Mouse (Mus musculus): ENCODE results near the gene Fam71a.

Fam71a gene

DNA sequence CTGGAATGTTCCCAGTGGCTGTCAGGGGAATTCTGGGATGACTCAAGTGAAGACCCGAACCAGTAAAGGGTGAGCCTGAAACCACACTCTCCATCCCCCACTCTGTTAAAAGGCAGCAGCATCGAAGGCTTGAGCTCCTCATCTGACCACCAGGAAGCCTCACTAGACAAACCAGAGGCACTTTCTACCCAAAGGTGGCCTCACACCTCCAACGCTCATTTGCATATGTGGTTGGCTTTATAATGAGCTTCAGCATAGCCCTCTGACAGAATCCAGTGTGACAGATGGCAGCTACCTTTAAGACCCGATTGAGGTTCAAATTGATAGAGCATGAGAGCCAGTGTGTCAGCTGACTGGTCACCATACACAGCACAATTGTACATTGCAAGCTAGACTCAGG is 40.3 kb downstream of the Fam71a start:
- DNase-seq (ENCODE audit: low read depth, low spot score) = no peak

DNA sequence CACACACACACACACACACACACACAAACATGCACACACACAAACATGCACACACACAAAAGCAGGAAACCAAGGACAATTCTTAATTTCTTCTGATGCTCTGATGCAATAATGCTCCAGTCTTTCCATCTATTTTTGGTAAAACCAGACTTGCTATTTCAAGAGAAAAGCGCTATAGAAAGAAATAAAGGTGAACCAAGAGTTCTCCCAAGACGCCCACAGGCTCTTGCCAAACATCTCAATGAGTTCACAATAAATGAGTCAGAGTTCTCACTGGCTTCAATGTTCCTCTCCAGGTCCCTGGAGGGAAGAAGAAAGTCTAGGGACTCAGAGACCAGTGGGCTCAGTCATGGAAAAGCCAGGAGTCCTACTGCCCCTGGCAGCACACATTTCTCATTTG is 40.9 kb downstream of the Fam71a start:
- DNase-seq (ENCODE audit: low read depth, low spot score) = no peak

DNA sequence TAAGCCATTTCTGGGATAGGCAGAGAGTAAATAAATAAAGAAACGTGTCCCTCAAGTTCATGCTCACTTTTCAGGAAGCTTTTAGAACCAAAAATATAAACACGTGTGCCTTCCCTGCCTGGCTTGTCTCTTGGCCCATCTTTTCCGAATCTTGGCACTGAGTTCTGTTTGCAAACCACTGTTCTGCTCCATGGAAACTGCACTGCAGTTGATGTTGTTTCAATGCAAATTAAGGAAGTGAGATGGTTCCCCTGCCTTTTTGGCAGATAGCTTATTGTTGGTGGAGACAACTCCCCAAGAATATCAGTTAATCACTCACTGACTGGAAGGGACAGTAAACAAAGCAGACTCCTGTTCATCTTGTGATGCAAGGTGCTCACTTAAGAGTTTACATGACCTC is 41.9 kb downstream of the Fam71a start:
- DNase-seq (ENCODE audit: low read depth, low spot score) = no peak

DNA sequence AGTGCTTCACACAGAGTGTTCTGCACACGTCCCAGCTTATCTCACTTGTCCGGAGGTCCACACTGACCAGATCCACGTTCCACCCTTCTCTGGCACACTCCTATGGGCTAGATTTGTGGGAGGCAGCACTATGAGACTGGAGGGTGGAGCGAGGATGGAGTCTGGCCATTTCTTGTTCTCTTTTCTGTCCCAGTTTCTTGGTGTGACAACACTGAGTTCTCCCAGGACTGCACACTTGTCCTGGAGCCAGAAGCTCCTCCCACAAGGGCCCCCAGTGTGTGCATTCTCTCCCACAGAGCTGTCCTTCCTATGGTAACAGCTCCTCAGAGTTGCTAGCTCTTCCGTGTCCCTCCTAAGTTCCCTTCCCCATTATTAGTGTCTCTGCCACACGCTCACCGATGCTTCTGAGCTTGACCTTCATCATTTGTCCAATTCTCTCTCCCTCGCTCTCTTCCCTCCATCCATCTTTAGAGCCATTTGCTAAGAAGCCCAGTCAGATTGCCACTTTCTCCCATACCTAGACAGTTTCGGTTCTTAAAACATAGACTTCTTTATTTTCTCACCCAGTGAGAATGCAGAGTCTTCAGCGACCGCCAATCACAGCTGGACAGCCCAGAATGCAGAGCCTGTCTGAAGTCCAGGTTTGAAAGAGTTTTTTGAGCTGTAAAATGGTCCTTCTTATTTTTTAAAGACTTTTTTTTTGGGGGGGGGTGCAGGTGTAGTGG is 48.9 kb downstream of the Fam71a start:
- DNase-seq (ENCODE audit: low read depth, low spot score) = no peak

DNA sequence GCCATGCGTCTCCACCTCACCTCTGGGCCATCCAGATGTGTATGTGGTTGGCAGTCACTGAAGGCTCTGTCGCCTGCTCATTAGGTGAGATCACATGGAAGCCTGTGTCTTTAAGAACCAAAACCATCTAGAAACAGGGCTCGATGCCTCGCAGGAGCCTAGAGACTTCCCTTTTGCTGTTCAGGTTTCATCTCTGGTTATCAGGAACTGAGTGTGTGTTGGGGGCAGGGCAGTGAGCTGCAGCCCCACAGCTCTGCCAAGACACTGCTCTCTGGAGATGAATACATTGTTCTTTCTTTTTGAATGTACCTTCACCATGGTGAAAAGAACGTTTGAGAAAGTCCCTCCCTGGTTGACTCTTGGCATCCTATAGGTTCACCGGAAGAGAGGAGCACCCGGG is 49.7 kb downstream of the Fam71a start:
- no peak for DNase-seq (ENCODE audit: low read depth, low spot score)

Data from ZHBTc4 (cell line).